Mouse (Mus musculus) activated CD4-positive, CD25-positive, alpha-beta regulatory T cell, adult 9 weeks (primary cell): ENCODE measurements around the gene Gm3629. TPM values are rescaled to one million over a fixed set of nuclear protein-coding genes. Genes with fewer than 3 reads are reported as not detected.

Experiments used
- polyA plus RNA-seq: library from polyadenylated mRNA; unstranded; fragments of 100-300 nt; shearing (Covaris generic); gene quantifications from one replicate; pipeline ENCODE4 v1.2.1, GENCODE M21; 2017

Gm3629 gene
- polyA plus RNA-seq: not detected

GRCm38 (mm10) chr14:6590513-6590912 lies at the start of gene Gm3629:
TSS of gene Gm3629 (minus strand) at chr14:6590613.

GRCm38 (mm10) chr14:6622318-6622717 lies 31.9 kb upstream of the Gm3629 start, which contains the start of gene Gm3460:
TSS of gene Gm3460 (minus strand) at chr14:6622418.

GRCm38 (mm10) chr14:6537190-6537589 lies 53.2 kb downstream of the Gm3629 start, which contains the start of gene Gm8356:
TSS of gene Gm8356 (minus strand) at chr14:6537290.

Other genes starting within 250 kb of the Gm3629 start
- gene Gm3618, start 246.9 kb downstream of the Gm3629 start, polyA plus RNA-seq: not detected
- not detected for gene Gm16440, start 200.3 kb downstream of the Gm3629 start, polyA plus RNA-seq
- gene Gm3591, start 178.1 kb downstream of the Gm3629 start, polyA plus RNA-seq: 1.1 TPM
- not detected for gene Gm3594, start 146.0 kb downstream of the Gm3629 start, polyA plus RNA-seq
- gene Gm8356, start 53.3 kb downstream of the Gm3629 start, polyA plus RNA-seq: not detected
- not detected for gene Gm3460, start 31.8 kb upstream of the Gm3629 start, polyA plus RNA-seq
- gene Gm10251, start 93.6 kb upstream of the Gm3629 start, polyA plus RNA-seq: not detected
- not detected for gene Gm8050, start 129.6 kb upstream of the Gm3629 start, polyA plus RNA-seq
- 12.9 TPM for gene Gm3636, start 151.7 kb upstream of the Gm3629 start, polyA plus RNA-seq
- gene Gm8362, start 183.8 kb upstream of the Gm3629 start, polyA plus RNA-seq: not detected
- not detected for gene Gm3642, start 249.7 kb upstream of the Gm3629 start, polyA plus RNA-seq